Mouse (Mus musculus): Measurements from ENCODE around the gene Flt3l. TPM values are rescaled to one million over a fixed set of nuclear protein-coding genes. Genes with fewer than 3 reads are reported as not detected.

Flt3l gene
- total RNA-seq (2023), result 65.5 to 79.4 TPM (median 71.3 TPM) in 4 replicates

GRCm38 (mm10) chr7:45135993-45136567 lies at the start of gene Flt3l, which contains the start of gene Gm45713:
Gene Flt3l, minus strand, starts transcription at chr7:45136432.
Gene Gm45713, minus strand, starts transcription at chr7:45136231.

GRCm38 (mm10) chr7:45180896-45181477 lies 44.8 kb upstream of the Flt3l start, which contains the start of gene Pth2:
Gene Pth2, plus strand, starts transcription at chr7:45180995.

DNA sequence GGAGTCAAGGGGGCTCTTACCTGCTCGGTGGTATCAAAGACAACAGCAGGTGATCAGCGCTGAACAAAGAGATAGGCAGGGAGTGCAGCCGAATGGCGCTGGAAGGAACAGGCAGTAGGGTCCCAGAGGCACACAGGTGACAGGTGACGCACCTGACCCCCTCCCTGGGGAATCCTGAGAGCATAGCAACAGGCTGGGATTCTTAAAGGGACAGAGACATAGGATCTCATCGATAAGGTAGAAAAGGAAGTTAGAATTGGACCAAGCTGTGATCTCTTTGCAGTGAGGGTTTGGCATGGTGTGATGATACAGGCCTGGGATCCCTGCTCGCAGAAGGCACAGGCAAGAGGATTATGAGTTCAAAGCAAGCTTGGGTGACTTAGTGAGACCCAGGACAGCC lies 43.2 kb upstream of the Flt3l start, which contains the start of gene Gfy:
Gene Gfy (minus strand): TSS at position 101 of the 400 bp plus-strand sequence.

GRCm38 (mm10) chr7:45163735-45164490 lies 27.7 kb upstream of the Flt3l start, which contains the start of gene Slc17a7:
Gene Slc17a7, plus strand, starts transcription at chr7:45163949.

GRCm38 (mm10) chr7:45154096-45154992 lies 18.1 kb upstream of the Flt3l start, which contains the start of the genes Pih1d1 and Aldh16a1:
Gene Pih1d1, plus strand, starts transcription at chr7:45154303.
Gene Aldh16a1, minus strand, starts transcription at chr7:45154584.

DNA sequence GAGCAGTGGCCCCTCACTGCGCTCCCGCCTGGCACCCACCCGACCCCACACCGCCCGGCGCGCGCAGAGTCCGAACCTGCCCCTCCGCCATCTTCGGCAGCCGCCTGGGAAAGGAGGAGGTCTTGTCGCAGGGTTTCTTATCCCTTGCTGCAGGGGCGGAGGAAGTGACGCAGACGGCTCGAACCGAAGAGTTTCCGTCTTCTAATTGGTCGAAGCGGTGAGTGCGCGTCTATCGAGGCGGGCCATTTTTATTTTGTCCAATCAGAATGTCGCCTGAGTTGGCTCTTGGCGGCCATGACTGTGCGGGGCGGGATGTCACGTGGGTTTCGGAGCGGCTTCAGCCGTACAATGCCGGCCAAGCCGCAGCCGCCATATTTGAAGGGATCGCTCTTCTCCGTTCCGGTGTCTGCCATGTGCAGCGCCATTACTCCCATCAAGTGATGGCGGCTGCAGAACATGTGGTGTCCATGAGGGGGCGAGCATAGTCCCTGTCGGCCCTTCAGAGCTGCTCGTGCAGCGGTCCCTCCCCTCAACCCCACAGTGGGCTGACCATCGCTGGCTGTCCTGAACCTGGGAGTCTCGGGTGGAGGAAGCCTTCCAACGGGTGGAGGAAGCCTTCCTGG lies 7.5 kb downstream of the Flt3l start, which contains the start of gene Rpl13a:
Gene Rpl13a (minus strand): TSS at position 138 of the 623 bp plus-strand sequence.

DNA sequence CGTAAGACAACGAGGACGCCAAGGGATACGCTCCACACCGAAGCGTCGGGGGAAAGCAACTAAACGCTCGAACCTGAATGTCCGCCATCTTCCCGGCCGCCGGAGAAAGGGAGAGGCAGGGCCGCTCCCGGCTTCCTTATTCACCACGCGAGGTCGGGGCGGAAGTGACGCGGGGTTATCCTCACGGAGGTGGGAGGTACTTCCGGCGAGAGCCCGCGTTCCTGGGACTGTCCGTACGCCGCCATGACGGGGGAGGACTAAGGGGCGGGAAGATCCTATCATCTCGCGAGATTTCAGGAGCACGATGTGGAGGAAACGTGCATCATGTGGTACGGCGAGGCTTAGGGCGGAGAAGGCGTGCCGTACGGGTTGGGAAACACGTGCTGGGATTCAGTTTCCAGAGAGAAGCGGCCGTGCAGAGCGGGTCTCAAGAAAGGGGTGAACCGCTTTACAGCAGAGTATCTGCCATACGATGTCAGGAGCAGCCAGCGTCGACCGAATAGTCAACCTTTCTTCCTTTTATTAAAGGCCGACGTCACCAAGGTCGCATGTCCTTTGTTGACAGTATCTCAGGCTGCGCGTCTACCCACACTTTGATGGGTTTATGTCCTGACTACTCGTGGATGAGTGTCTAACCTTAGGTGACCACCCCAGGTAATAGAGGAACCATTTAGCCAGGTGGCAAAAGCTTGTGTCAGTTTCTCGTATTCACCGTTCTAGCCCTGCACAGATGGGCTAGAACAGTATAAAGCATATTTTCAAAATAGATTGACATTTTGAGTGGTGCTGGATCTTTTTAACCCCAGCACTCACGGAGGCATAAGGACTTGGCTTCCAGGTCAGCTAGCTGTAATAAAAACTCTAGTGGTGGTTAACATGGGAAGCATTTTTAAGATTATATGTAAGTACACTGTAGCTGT lies 11.7 kb downstream of the Flt3l start, which contains the start of gene Rps11:
Gene Rps11 (minus strand): TSS at position 216 of the 920 bp plus-strand sequence.

GRCm38 (mm10) chr7:45103652-45104180 lies 32.5 kb downstream of the Flt3l start, which contains the start of gene Fcgrt:
Gene Fcgrt, minus strand, starts transcription at chr7:45103851.

GRCm38 (mm10) chr7:45092048-45092447 lies 44.2 kb downstream of the Flt3l start, which contains the start of gene Rcn3:
Gene Rcn3, minus strand, starts transcription at chr7:45092221.

Other genes with a start within 250 kb of the Flt3l start
- gene Med25, start 243.7 kb downstream of the Flt3l start, total RNA-seq (2023), result 55.3 to 70.3 TPM (median 69.2 TPM) in 4 replicates
- 23.2 to 35.7 TPM (median 31.8 TPM) in 4 replicates for gene Fuz, start 240.4 kb downstream of the Flt3l start, total RNA-seq (2023)
- 80.9 to 89.4 TPM (median 83.8 TPM) in 4 replicates for gene Ap2a1, start 206.9 kb downstream of the Flt3l start, total RNA-seq (2023)
- gene Tsks, start 193.2 kb downstream of the Flt3l start, total RNA-seq (2023), result not detected in 4 replicates
- gene Cpt1c, start 161.6 kb downstream of the Flt3l start, total RNA-seq (2023), result 0.60 TPM in 1 of 4 replicates, not detected in the others
- 144 to 150 TPM (median 149 TPM) in 4 replicates for gene Prmt1, start 149.9 kb downstream of the Flt3l start, total RNA-seq (2023)
- 149 to 182 TPM (median 160 TPM) in 4 replicates for gene Irf3, start 138.8 kb downstream of the Flt3l start, total RNA-seq (2023)
- 31.3 to 35.1 TPM (median 34.3 TPM) in 4 replicates for gene Bcl2l12, start 137.7 kb downstream of the Flt3l start, total RNA-seq (2023)
- gene Scaf1, start 120.1 kb downstream of the Flt3l start, total RNA-seq (2023), result 92.2 to 102 TPM (median 101 TPM) in 4 replicates
- 13.1 to 16.8 TPM (median 14.4 TPM) in 4 replicates for gene Rras, start 118.5 kb downstream of the Flt3l start, total RNA-seq (2023)
- gene Prr12, start 83.6 kb downstream of the Flt3l start, total RNA-seq (2023), result 69.9 to 75.6 TPM (median 73.7 TPM) in 4 replicates
- 51.4 to 59.1 TPM (median 57.5 TPM) in 4 replicates for gene Nosip, start 74.0 kb downstream of the Flt3l start, total RNA-seq (2023)
- gene Prrg2, start 73.8 kb downstream of the Flt3l start, total RNA-seq (2023), result 2.5 to 3.6 TPM (median 3.0 TPM) in 4 replicates
- gene Rcn3, start 44.2 kb downstream of the Flt3l start, total RNA-seq (2023), result 2.1 to 5.0 TPM (median 2.8 TPM) in 4 replicates
- 27.9 to 34.9 TPM (median 30.5 TPM) in 4 replicates for gene Fcgrt, start 32.6 kb downstream of the Flt3l start, total RNA-seq (2023)
- 2,382 to 2,495 TPM (median 2,446 TPM) in 4 replicates for gene Rps11, start 12.0 kb downstream of the Flt3l start, total RNA-seq (2023)
- 4,153 to 4,573 TPM (median 4,453 TPM) in 4 replicates for gene Rpl13a, start 7.7 kb downstream of the Flt3l start, total RNA-seq (2023)
- not detected in 4 replicates for gene Gm45713, start 201 bp downstream of the Flt3l start, total RNA-seq (2023)
- 40.9 to 53.7 TPM (median 42.8 TPM) in 4 replicates for gene Pih1d1, start 17.9 kb upstream of the Flt3l start, total RNA-seq (2023)
- 104 to 117 TPM (median 113 TPM) in 4 replicates for gene Aldh16a1, start 18.2 kb upstream of the Flt3l start, total RNA-seq (2023)
- gene Slc17a7, start 27.5 kb upstream of the Flt3l start, total RNA-seq (2023), result not detected in 4 replicates
- gene Gfy, start 43.1 kb upstream of the Flt3l start, total RNA-seq (2023), result not detected in 4 replicates
- not detected in 4 replicates for gene Pth2, start 44.6 kb upstream of the Flt3l start, total RNA-seq (2023)
- 0.33 to 1.3 TPM (median 0.63 TPM) in 4 replicates for gene Ccdc155, start 68.5 kb upstream of the Flt3l start, total RNA-seq (2023)
- 0.86 to 2.6 TPM (median 1.2 TPM) in 3 of 4 replicates, not detected in the other for gene Dkkl1, start 75.7 kb upstream of the Flt3l start, total RNA-seq (2023)
- not detected in 4 replicates for gene Tead2, start 79.3 kb upstream of the Flt3l start, total RNA-seq (2023)
- gene Cd37, start 102.7 kb upstream of the Flt3l start, total RNA-seq (2023), result 1,712 to 1,809 TPM (median 1,728 TPM) in 4 replicates
- gene Slc6a16, start 104.7 kb upstream of the Flt3l start, total RNA-seq (2023), result not detected in 4 replicates
- gene Slc6a21, start 141.1 kb upstream of the Flt3l start, total RNA-seq (2023), result 0.95 to 1.4 TPM (median 0.98 TPM) in 3 of 4 replicates, not detected in the other
- 10.6 to 12.8 TPM (median 11.5 TPM) in 4 replicates for gene Trpm4, start 197.3 kb upstream of the Flt3l start, total RNA-seq (2023)
- gene Hrc, start 198.9 kb upstream of the Flt3l start, total RNA-seq (2023), result not detected in 4 replicates
- 0.21 to 0.47 TPM (median 0.43 TPM) in 3 of 4 replicates, not detected in the other for gene Ppfia3, start 230.6 kb upstream of the Flt3l start, total RNA-seq (2023)
- 1.8 to 2.4 TPM in 2 of 4 replicates, not detected in the others for gene Lin7b, start 234.2 kb upstream of the Flt3l start, total RNA-seq (2023)

All from B cell, adult 62 days (primary cell).